Mouse (Mus musculus) myocyte (in vitro differentiated cells): Measurements from ENCODE around the gene Ppt2. TPM values are rescaled to one million over a fixed set of nuclear protein-coding genes. Genes with fewer than 3 reads are reported as not detected.

Experiments used
- H3K27me3 ChIP-seq: one replicate; pipeline ENCODE4 v1.6.1; 2011; ENCODE audit not compliant: control insufficient read depth, insufficient read depth, insufficient read length
- H3K36me3 ChIP-seq: one replicate; pipeline ENCODE4 v1.6.1; 2011; ENCODE audit not compliant: control insufficient read depth, insufficient read depth
- H3K4me2 ChIP-seq: one replicate; pipeline ENCODE4 v1.6.1; 2011; ENCODE audit warnings: low read depth, control low read depth
- H3K4me3 ChIP-seq: one replicate; pipeline ENCODE4 v1.5.1; 2011; ENCODE audit warnings: mild to moderate bottlenecking, control low read depth, moderate library complexity
- H3K79me2 ChIP-seq: one replicate; pipeline ENCODE4 v1.6.1; 2011; ENCODE audit not compliant: control insufficient read depth, insufficient read depth
- H3ac ChIP-seq: one replicate; pipeline ENCODE4 v1.6.1; 2011; ENCODE audit not compliant: control insufficient read depth, insufficient read length
- CEBPB ChIP-seq: IDR thresholded peaks from 2 replicates; pipeline ENCODE4 v1.6.1; 2011; ENCODE audit warnings: mild to moderate bottlenecking, moderate library complexity; ENCODE audit not compliant: poor library complexity, insufficient read depth, severe bottlenecking
- E2F4 ChIP-seq: IDR thresholded peaks from one replicate; pipeline ENCODE4 v1.6.1; 2011; ENCODE audit warnings: mild to moderate bottlenecking, control low read depth, moderate library complexity; ENCODE audit not compliant: insufficient read depth
- MAX ChIP-seq: IDR thresholded peaks from one replicate; pipeline ENCODE4 v1.6.1; 2011; ENCODE audit warnings: low read depth, mild to moderate bottlenecking, control low read depth
- MYOD1 ChIP-seq, 3 experiments: IDR thresholded peaks; one replicate each; pipeline ENCODE4 v1.6.1; 2011; ENCODE audit warnings: control low read depth in 2 of 3, low read depth in 2 of 3, mild to moderate bottlenecking in 2 of 3, moderate library complexity in 1 of 3; ENCODE audit not compliant: insufficient read length in 2 of 3, control insufficient read depth in 1 of 3
- MYOG ChIP-seq, 3 experiments: IDR thresholded peaks; one replicate each; pipeline ENCODE4 v1.6.1; 2011; ENCODE audit warnings: control low read depth in 2 of 3, low read depth in 2 of 3, mild to moderate bottlenecking in 2 of 3; ENCODE audit not compliant: insufficient read length in 2 of 3, control insufficient read depth in 1 of 3, insufficient read depth in 1 of 3
- POLR2A ChIP-seq: IDR thresholded peaks from one replicate; pipeline ENCODE4 v1.6.1; 2011; ENCODE audit warnings: low read depth, mild to moderate bottlenecking, control low read depth, moderate library complexity; ENCODE audit not compliant: insufficient read length
- POLR2AphosphoS2 ChIP-seq: IDR thresholded peaks from one replicate; pipeline ENCODE4 v1.6.1; 2011; ENCODE audit warnings: low read depth, control low read depth; ENCODE audit not compliant: insufficient read length
- REST ChIP-seq: IDR thresholded peaks from one replicate; pipeline ENCODE4 v1.6.1; 2011; ENCODE audit warnings: mild to moderate bottlenecking, control low read depth, moderate library complexity; ENCODE audit not compliant: insufficient read depth, insufficient read length
- SRF ChIP-seq: IDR thresholded peaks from one replicate; pipeline ENCODE4 v1.6.1; 2011; ENCODE audit warnings: low read depth; ENCODE audit not compliant: control insufficient read depth, insufficient read length
- TCF12 ChIP-seq: IDR thresholded peaks from one replicate; pipeline ENCODE4 v1.6.1; 2011; ENCODE audit warnings: mild to moderate bottlenecking, control low read depth; ENCODE audit not compliant: poor library complexity, insufficient read depth, severe bottlenecking
- TCF3 ChIP-seq: IDR thresholded peaks from one replicate; pipeline ENCODE4 v1.6.1; 2011; ENCODE audit warnings: low read depth, control low read depth; ENCODE audit not compliant: insufficient read length
- USF1 ChIP-seq: IDR thresholded peaks from one replicate; pipeline ENCODE4 v1.6.1; 2011; ENCODE audit warnings: low read depth, mild to moderate bottlenecking, control low read depth, moderate library complexity
- polyA plus RNA-seq: library from polyadenylated mRNA; unstranded; fragments of >200 nt; fragmentation: generic; extraction: Trizol; gene quantifications from one replicate; pipeline ENCODE4 v1.2.1, GENCODE M21; 2012; ENCODE audit warnings: missing spikeins

The Ppt2 gene
- polyA plus RNA-seq, 1 experiment, result 21.9 TPM

GRCm38 (mm10) chr17:34653746-34654285 is 25.5 kb upstream of the Ppt2 start:
- TF ChIP-seq MYOD1 (IDR thresholded peaks at IDR 0.05; ENCODE audit: control insufficient read depth in 1 of 3, insufficient read length in 2 of 3, low read depth in 2 of 3) (no peak), MAX (no peak), TCF12 (no peak), USF1 (no peak), SRF (no peak), TCF3 (no peak), POLR2AphosphoS2 (no peak), MYOG (IDR thresholded peaks at IDR 0.05; ENCODE audit: control insufficient read depth in 1 of 3, insufficient read depth in 1 of 3, insufficient read length in 2 of 3, low read depth in 2 of 3) (no peak), REST (no peak)
- no peak overlapping the region for H3ac ChIP-seq
- H3K27me3 ChIP-seq, result peaks cover 6% of the 10 kb centered on the region
- no peak overlapping the region for H3K4me2 ChIP-seq
- no peaks in the 10 kb centered on the region for H3K79me2 ChIP-seq
- H3K36me3 ChIP-seq, result peaks cover 3% of the 10 kb centered on the region
- no peak overlapping the region for H3K4me3 ChIP-seq

GRCm38 (mm10) chr17:34652985-34653384 is 24.7 kb upstream of the Ppt2 start:
- Histone ChIP-seq H3K4me3 (no peak overlapping the region), H3ac (no peak overlapping the region), H3K27me3 (peaks cover 5% of the 10 kb centered on the region), H3K79me2 (peaks cover under 1% of the 10 kb centered on the region), H3K4me2 (no peak overlapping the region), H3K36me3 (peaks cover 3% of the 10 kb centered on the region)
- no peak for TF ChIP-seq TCF12
- TF ChIP-seq POLR2AphosphoS2, result no peak
- TF ChIP-seq CEBPB, result no peak
- no peak for TF ChIP-seq USF1
- no peak for TF ChIP-seq REST
- TF ChIP-seq POLR2A, result no peak
- TF ChIP-seq MAX, result no peak
- no peak for TF ChIP-seq MYOD1 (IDR thresholded peaks at IDR 0.05; ENCODE audit: control insufficient read depth in 1 of 3, insufficient read length in 2 of 3, low read depth in 2 of 3)
- TF ChIP-seq MYOG (IDR thresholded peaks at IDR 0.05; ENCODE audit: control insufficient read depth in 1 of 3, insufficient read depth in 1 of 3, insufficient read length in 2 of 3, low read depth in 2 of 3), result no peak
- TF ChIP-seq TCF3, result no peak
- TF ChIP-seq SRF, result no peak
- TF ChIP-seq E2F4, result no peak

- Histone ChIP-seq H3ac (no peak overlapping the region), H3K27me3 (peaks cover 5% of the 10 kb centered on the region), H3K4me2 (no peak overlapping the region), H3K36me3 (peaks cover 3% of the 10 kb centered on the region), H3K79me2 (peaks cover 4% of the 10 kb centered on the region), H3K4me3 (no peak overlapping the region)
- TF ChIP-seq E2F4, result no peak
- no peak for TF ChIP-seq CEBPB
- no peak for TF ChIP-seq TCF3
- TF ChIP-seq USF1, result no peak
- TF ChIP-seq POLR2A, result no peak
- no peak for TF ChIP-seq SRF
- TF ChIP-seq TCF12, result no peak
- TF ChIP-seq MAX, result no peak
Observed at GRCm38 (mm10) chr17:34652546-34652945, 24.2 kb upstream of the Ppt2 start.

DNA sequence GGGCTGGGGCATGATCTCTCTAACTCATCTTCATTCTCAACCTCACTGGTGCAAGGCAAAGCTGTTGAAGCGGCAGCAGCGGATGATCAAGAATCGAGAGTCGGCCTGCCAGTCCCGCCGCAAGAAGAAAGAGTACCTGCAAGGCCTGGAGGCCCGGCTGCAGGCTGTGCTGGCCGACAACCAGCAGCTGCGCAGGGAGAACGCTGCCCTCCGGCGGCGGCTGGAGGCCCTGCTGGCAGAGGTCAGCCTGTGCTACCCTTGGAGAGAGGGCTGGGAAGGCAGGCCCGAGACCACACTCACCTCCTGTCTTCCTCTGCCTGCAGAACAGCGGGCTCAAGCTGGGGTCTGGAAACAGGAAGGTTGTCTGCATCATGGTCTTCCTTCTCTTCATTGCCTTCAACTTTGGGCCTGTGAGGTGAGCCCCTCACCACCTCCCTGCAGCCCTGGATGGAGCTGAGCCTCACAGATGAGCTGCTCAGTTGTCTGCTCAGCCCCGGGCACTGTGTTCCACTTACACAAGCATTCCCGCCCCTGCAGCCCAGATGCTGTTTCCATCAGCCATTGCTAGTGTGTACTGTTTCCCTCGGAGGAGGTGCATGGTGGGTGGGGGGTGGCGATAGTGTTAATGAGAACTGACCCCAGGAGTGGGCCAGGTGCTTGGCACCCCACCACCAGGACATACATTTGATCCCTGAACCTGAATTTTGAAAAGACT is 23.4 kb upstream of the Ppt2 start:
- H3K4me2 ChIP-seq, result no peak overlapping the region
- H3K79me2 ChIP-seq, result peaks cover 4% of the 10 kb centered on the region
- H3K27me3 ChIP-seq, result no peaks in the 10 kb centered on the region
- no peak for TF ChIP-seq MYOD1 (IDR thresholded peaks at IDR 0.05; ENCODE audit: control insufficient read depth in 1 of 3, insufficient read length in 2 of 3, low read depth in 2 of 3)
- TF ChIP-seq TCF12, result no peak
- no peak for TF ChIP-seq REST
- H3K4me3 ChIP-seq, result no peak overlapping the region
- H3K36me3 ChIP-seq, result peaks cover 3% of the 10 kb centered on the region
- H3ac ChIP-seq, result no peak overlapping the region

DNA sequence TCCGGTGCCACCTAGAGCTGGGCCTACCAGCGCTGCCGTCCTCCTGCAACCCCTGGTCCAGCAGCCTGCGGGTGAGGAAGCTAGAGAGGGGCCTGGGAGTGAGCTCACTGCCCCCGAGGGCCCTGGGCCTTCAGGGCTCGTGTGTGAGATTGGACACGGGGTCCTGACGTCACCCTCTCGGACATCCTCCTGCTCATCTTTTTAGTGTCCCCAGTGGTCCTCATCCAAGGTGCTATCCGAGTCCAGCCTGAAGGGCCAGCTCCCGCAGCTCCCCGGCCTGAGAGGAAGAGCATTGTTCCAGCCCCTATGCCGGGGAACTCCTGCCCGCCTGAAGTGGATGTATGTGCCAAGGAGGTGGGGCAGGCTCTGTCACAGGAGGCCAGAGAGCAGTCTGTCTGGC is 22.5 kb upstream of the Ppt2 start:
- Histone ChIP-seq H3K79me2 (peaks cover 4% of the 10 kb centered on the region), H3ac (no peak overlapping the region), H3K4me3 (no peak overlapping the region), H3K4me2 (no peak overlapping the region), H3K36me3 (peaks cover 3% of the 10 kb centered on the region), H3K27me3 (no peaks in the 10 kb centered on the region)
- no peak for TF ChIP-seq USF1
- TF ChIP-seq REST, result no peak
